Mouse (Mus musculus): ENCODE measurements at regions not wholly inside any gene's neighbourhood (a gene's known extent, or its start where the extent isn't known, plus 50 kb on each side); places are given as distances from the start of the nearest gene placed in this dataset.

DNA sequence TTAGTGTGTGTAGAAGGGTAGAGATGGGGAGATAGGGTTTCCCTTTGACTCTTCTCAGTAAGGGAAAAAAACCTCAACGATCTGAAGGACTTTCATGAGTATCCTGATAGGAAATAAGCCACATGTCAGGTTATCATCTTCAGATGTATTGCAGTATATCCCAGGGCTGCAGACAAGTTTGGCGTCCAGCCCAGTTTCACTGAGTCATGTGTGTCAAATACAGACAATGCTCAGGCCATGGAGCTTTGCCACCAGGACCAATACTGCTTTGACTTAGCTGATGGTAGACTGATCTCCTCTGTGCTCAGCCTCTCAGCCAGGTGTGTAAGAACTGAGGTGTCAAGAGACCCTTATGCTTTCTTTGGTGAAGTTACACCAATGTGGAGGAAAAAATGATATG is 62.9 kb downstream of the Cst10 start:
- no peak overlapping the region for H3K4me3 ChIP-seq (ENCODE audit: insufficient read depth, low read depth, low read length)
- H3K27ac ChIP-seq (replicated peaks; ENCODE audit: low read depth, low read length), result no peak overlapping the region
- no peaks in the 10 kb centered on the region for H3K4me1 ChIP-seq (ENCODE audit: control insufficient read depth, insufficient read depth, insufficient read length, low read length)

DNA sequence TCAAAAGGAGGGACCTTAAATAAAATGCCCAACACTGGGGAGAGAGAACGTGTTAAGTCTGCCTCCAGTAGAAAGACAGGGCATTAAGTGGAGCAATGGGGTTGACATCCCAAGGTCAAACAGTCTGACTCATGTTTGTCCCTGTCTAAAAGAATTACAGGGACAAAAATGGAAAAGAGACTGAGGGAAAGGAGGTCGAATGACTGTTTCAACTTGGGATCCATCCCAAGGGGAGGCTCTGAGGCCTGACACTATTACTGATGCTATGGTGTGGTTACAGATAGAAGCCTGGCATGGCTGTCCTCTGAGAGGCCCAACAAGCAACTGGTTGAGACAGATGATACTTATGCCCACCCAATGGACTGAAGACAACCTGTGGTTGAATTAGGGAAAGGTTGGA is 67.6 kb downstream of the Cst10 start:
- Histone ChIP-seq H3K4me1 (ENCODE audit: control insufficient read depth, insufficient read depth, insufficient read length, low read length) (no peaks in the 10 kb centered on the region), H3K4me3 (ENCODE audit: insufficient read depth, low read depth, low read length) (no peak overlapping the region), H3K27ac (replicated peaks; ENCODE audit: low read depth, low read length) (no peak overlapping the region)

DNA sequence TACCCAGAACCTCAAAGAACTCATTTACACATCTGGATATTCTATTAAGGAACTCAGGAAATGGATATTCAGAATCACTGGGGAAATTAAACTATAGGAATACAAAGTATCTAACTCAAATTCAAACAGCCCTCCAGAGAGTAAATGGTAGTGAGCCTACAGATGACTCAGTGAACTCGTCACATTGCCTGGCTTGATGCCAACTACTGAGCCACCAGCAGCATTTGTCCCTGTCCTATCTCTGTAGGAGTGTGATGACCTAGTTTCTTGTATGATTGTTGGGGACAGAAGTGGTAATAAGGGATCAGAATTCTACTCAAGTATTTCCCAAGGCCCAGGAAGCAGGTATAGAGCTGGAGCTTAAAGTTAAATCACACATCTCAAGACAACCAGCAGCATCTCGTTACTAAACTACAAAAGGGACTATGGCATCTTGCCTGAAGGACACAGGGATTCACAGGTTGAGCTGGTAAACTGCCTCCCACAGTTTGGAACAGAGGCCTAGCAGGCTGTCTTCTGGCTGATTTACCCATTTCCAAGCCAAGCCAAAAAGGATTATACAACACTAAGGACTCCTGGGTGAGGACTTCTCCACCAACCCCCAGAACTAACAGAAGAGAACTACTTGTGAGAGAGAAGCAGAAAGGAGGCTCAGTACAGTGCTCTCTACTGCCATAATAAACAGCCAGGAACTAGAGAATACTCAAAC is 88.6 kb downstream of the Cst10 start:
- Histone ChIP-seq H3K4me3 (ENCODE audit: insufficient read depth, low read depth, low read length) (no peak overlapping the region), H3K4me1 (ENCODE audit: control insufficient read depth, insufficient read depth, insufficient read length, low read length) (no peaks in the 10 kb centered on the region), H3K27ac (replicated peaks; ENCODE audit: low read depth, low read length) (no peak overlapping the region)

- H3K27ac ChIP-seq (replicated peaks; ENCODE audit: low read depth, low read length), result no peak overlapping the region
- no peak overlapping the region for H3K4me3 ChIP-seq (ENCODE audit: insufficient read depth, low read depth, low read length)
- no peaks in the 10 kb centered on the region for H3K4me1 ChIP-seq (ENCODE audit: control insufficient read depth, insufficient read depth, insufficient read length, low read length)
These were observed 108.0 kb downstream of the Cst10 start for GRCm38 (mm10) chr2:149512870-149513269.

DNA sequence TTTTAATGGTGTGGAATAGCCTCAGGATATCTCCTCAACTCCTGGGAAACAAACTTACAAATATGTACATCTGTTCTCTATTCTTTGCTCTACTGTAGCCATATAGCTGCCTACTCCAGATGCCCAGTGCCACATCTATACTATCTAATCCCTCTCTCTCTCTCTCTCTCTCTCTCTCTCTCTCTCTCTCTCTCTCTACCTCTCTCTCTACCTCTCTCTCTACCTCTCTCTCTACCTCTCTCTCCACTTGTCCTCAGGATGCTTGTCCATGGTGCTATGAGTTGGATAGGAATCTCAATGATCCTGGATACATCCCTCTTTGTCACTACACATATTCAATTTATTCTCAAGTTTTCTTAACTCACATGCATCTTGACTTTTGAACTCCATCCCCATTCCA is 119.6 kb downstream of the Cst10 start:
- no peaks in the 10 kb centered on the region for H3K4me1 ChIP-seq (ENCODE audit: control insufficient read depth, insufficient read depth, insufficient read length, low read length)
- no peak overlapping the region for H3K27ac ChIP-seq (replicated peaks; ENCODE audit: low read depth, low read length)
- H3K4me3 ChIP-seq (ENCODE audit: insufficient read depth, low read depth, low read length), result no peak overlapping the region

DNA sequence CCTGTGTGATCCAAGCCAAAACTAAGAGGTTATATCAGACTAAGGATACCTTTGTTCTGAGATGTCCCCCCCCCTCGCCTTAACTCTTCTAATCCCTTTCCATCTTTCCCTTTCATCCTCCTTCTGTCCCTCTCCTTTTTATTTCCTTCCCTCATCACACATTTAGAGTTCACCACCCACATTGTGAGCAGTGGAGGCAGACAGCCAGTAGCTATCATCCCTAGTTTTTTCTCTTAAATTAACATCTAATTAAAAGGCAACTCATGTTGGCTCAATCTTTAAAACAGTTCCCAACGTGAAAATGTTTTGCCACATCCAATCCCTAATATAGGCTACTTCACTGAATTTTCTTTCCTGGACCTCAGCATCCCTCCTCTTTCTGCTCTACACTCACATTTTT is 138.0 kb downstream of the Cst10 start:
- Histone ChIP-seq H3K4me1 (ENCODE audit: control insufficient read depth, insufficient read depth, insufficient read length, low read length) (no peaks in the 10 kb centered on the region), H3K27ac (replicated peaks; ENCODE audit: low read depth, low read length) (no peak overlapping the region), H3K4me3 (ENCODE audit: insufficient read depth, low read depth, low read length) (no peak overlapping the region)

- H3K4me3 ChIP-seq (ENCODE audit: insufficient read depth, low read depth, low read length), result no peak overlapping the region
- no peak overlapping the region for H3K27ac ChIP-seq (replicated peaks; ENCODE audit: low read depth, low read length)
- no peaks in the 10 kb centered on the region for H3K4me1 ChIP-seq (ENCODE audit: control insufficient read depth, insufficient read depth, insufficient read length, low read length)
These were observed 140.9 kb downstream of the Cst10 start for GRCm38 (mm10) chr2:149545708-149546107.

- Histone ChIP-seq H3K27ac (replicated peaks; ENCODE audit: low read depth, low read length) (no peak overlapping the region), H3K4me1 (ENCODE audit: control insufficient read depth, insufficient read depth, insufficient read length, low read length) (no peaks in the 10 kb centered on the region), H3K4me3 (ENCODE audit: insufficient read depth, low read depth, low read length) (no peak overlapping the region)
These were observed 141.9 kb downstream of the Cst10 start for GRCm38 (mm10) chr2:149546639-149547200.

- Histone ChIP-seq H3K27ac (replicated peaks; ENCODE audit: low read depth, low read length) (no peak overlapping the region), H3K4me3 (ENCODE audit: insufficient read depth, low read depth, low read length) (no peak overlapping the region), H3K4me1 (ENCODE audit: control insufficient read depth, insufficient read depth, insufficient read length, low read length) (no peaks in the 10 kb centered on the region)
These were observed 150.4 kb downstream of the Cst10 start for GRCm38 (mm10) chr2:149555209-149555608.

GRCm38 (mm10) chr2:149573773-149574172 is 168.9 kb downstream of the Cst10 start:
- Histone ChIP-seq H3K4me3 (ENCODE audit: insufficient read depth, low read depth, low read length) (no peak overlapping the region), H3K27ac (replicated peaks; ENCODE audit: low read depth, low read length) (no peak overlapping the region), H3K4me1 (ENCODE audit: control insufficient read depth, insufficient read depth, insufficient read length, low read length) (no peaks in the 10 kb centered on the region)

DNA sequence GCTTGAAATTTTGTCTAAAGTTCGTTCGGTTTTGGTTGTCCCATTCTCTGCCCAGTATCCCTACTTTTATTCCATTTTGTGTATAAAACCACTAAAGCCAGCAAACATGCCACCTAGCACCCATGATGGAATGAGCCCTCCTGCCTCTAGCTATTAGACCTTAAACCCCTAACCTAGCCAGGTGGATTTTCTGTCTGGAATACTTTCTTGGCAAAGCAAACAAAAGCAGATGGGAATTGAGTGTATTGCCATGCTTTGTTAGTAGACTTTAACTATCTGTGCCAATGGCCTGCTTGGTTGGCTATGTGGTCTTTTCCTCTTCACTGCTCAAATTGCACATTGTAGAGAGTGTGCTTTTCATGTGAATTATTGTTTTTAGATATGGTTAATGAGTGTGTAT is 197.7 kb downstream of the Cst10 start:
- no peaks in the 10 kb centered on the region for H3K4me1 ChIP-seq (ENCODE audit: control insufficient read depth, insufficient read depth, insufficient read length, low read length)
- no peak overlapping the region for H3K4me3 ChIP-seq (ENCODE audit: insufficient read depth, low read depth, low read length)
- H3K27ac ChIP-seq (replicated peaks; ENCODE audit: low read depth, low read length), result no peak overlapping the region

- H3K4me3 ChIP-seq (ENCODE audit: insufficient read depth, low read depth, low read length), result no peak overlapping the region
- H3K27ac ChIP-seq (replicated peaks; ENCODE audit: low read depth, low read length), result peak overlapping the region; percentile 83
- peaks cover 4% of the 10 kb centered on the region; the same call in 1 of the 2 replicates for H3K4me1 ChIP-seq (ENCODE audit: control insufficient read depth, insufficient read depth, insufficient read length, low read length)
These were observed 208.5 kb downstream of the Cst10 start for GRCm38 (mm10) chr2:149613381-149613780.

- Histone ChIP-seq H3K4me3 (ENCODE audit: insufficient read depth, low read depth, low read length) (no peak overlapping the region), H3K27ac (replicated peaks; ENCODE audit: low read depth, low read length) (peak overlapping the region; percentile 72)
These were observed 209.5 kb downstream of the Cst10 start for GRCm38 (mm10) chr2:149614078-149614939.

GRCm38 (mm10) chr2:149625626-149626025 is 203.4 kb upstream of the Syndig1 start:
- no peaks in the 10 kb centered on the region; the same call in 1 of the 2 replicates for H3K4me1 ChIP-seq (ENCODE audit: control insufficient read depth, insufficient read depth, insufficient read length, low read length)
- no peak overlapping the region for H3K27ac ChIP-seq (replicated peaks; ENCODE audit: low read depth, low read length)
- no peak overlapping the region for H3K4me3 ChIP-seq (ENCODE audit: insufficient read depth, low read depth, low read length)

More at GRCm38 (mm10) chr2:149614078-149614939, 209.5 kb downstream of the Cst10 start:
- H3K4me1 ChIP-seq (ENCODE audit: control insufficient read depth, insufficient read depth, insufficient read length, low read length), result peaks cover 4% of the 10 kb centered on the region; the same call in 1 of the 2 replicates

DNA sequence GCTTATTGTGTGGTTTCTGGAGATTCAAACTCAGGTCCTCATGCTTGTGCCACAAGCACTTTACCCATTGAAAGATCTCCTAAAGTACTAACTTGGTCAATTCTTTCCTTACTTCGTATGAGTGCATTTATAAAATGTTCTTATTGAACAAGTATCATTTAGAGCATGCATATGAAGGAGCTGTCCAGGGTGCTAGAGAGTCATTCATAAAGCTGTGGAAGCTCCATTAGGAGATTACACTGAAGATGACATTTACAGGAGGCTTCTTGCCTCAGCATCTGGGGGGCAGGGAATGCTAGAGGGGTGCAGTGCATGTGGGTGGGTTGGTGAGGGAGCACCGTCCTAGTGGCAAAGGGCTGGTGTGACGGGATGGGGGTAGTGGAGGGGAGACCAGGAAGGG is 187.8 kb upstream of the Syndig1 start:
- no peaks in the 10 kb centered on the region for H3K4me1 ChIP-seq (ENCODE audit: control insufficient read depth, insufficient read depth, insufficient read length, low read length)
- no peak overlapping the region for H3K4me3 ChIP-seq (ENCODE audit: insufficient read depth, low read depth, low read length)
- H3K27ac ChIP-seq (replicated peaks; ENCODE audit: low read depth, low read length), result no peak overlapping the region

Measured in brown adipose tissue, adult 24 weeks (tissue).